Mouse (Mus musculus) heart, postnatal 36 days (tissue): ENCODE data around the gene Clic3. TPM values are rescaled to one million over a fixed set of nuclear protein-coding genes. Genes with fewer than 3 reads are reported as not detected.
"Not testable (repeated sequence)": the region's sequence is repeated elsewhere in the genome, so short reads cannot be mapped to it uniquely, and the experiment has no call there.

Experiments
- DNase-seq, 2 experiments: peaks; one replicate each; pipeline ENCODE4 v3.0.0; 2021 to 2022
- intact Hi-C: fragments of 180-260 bp; cut with DNase I; formaldehyde crosslinking; loops from one replicate; pipeline ENCODE4 v1.15.1; 2025
- total RNA-seq, 2 experiments: library from RNA; stranded (reverse); gene quantifications; 2 replicates each; pipeline ENCODE4 v1.2.3; 2021

Gene Clic3
- total RNA-seq: 1 to 10 TPM; 1.2 to 1.6 TPM

GRCm38 (mm10) chr2:25456205-25456953 lies at the start of gene Clic3:
Gene Clic3, plus strand, starts transcription at chr2:25456838.
- DNase-seq: no peak
- intact Hi-C loops: no loop called here

- DNase-seq: no peak
- intact Hi-C loops: loop anchor here (5.0 kb wide), 1 partner anchor 132 kb away; no protein-coding TSS in a partner anchor
Measured at GRCm38 (mm10) chr2:25408908-25409307, 47.7 kb upstream of the Clic3 start.

- intact Hi-C loops: loop anchor here (5.0 kb wide), 1 partner anchor 36 kb away; no protein-coding TSS in a partner anchor
- DNase-seq: not testable (repeated sequence)
Measured at GRCm38 (mm10) chr2:25413436-25413835, 43.2 kb upstream of the Clic3 start.

GRCm38 (mm10) chr2:25417426-25417825 lies 39.2 kb upstream of the Clic3 start:
- peak in 1 of 2 experiments; percentile 24 for DNase-seq

GRCm38 (mm10) chr2:25421896-25422295 lies 34.7 kb upstream of the Clic3 start:
- peak in 1 of 2 experiments; percentile 31 for DNase-seq
- intact Hi-C loops: loop anchor here (2.0 kb wide), 1 partner anchor 129 kb away; no protein-coding TSS in a partner anchor

More at GRCm38 (mm10) chr2:25417426-25417825, 39.2 kb upstream of the Clic3 start:
- intact Hi-C loops: no loop called here

- intact Hi-C loops: loop anchor here (2.0 kb wide), 1 partner anchor 128 kb away; no protein-coding TSS in a partner anchor
Measured at GRCm38 (mm10) chr2:25422587-25423410, 33.8 kb upstream of the Clic3 start, which contains the start of gene Fut7. Gene Fut7, plus strand, starts transcription at chr2:25423267.

GRCm38 (mm10) chr2:25423626-25424025 lies 33.0 kb upstream of the Clic3 start:
- intact Hi-C loops: loop anchor here (2.0 kb wide), 2 partner anchors 59 to 127 kb away; no protein-coding TSS in a partner anchor
- DNase-seq: no peak

More at GRCm38 (mm10) chr2:25422587-25423410, 33.8 kb upstream of the Clic3 start, which contains the start of gene Fut7:
- peak in 1 of 2 experiments; percentile 17 for DNase-seq

- intact Hi-C loops: loop anchor here (2.0 to 5.0 kb wide), 2 partner anchors 57 to 72 kb away; no protein-coding TSS in a partner anchor
- DNase-seq: no peak
Measured at GRCm38 (mm10) chr2:25425481-25425880, 31.2 kb upstream of the Clic3 start.

- DNase-seq: peak; percentile 68 to 79
- intact Hi-C loops: loop anchor here (1.0 to 5.0 kb wide), 3 partner anchors 23 to 71 kb away; no protein-coding TSS in a partner anchor
Measured at GRCm38 (mm10) chr2:25426721-25427191, 29.9 kb upstream of the Clic3 start.

GRCm38 (mm10) chr2:25427256-25427655 lies 29.4 kb upstream of the Clic3 start:
- no peak for DNase-seq
- intact Hi-C loops: loop anchor here (1.0 to 5.0 kb wide), 3 partner anchors 24 to 70 kb away; no protein-coding TSS in a partner anchor

GRCm38 (mm10) chr2:25428442-25429236 lies 28.0 kb upstream of the Clic3 start, which contains the start of gene Abca2:
Gene Abca2, plus strand, starts transcription at chr2:25428703.
- peak; percentile 93 to 94 for DNase-seq
- intact Hi-C loops: loop anchor here (2.0 to 5.0 kb wide), 2 partner anchors 69 to 96 kb away; partner anchors contain the start of gene Man1b1

- DNase-seq: no peak
- intact Hi-C loops: loop anchor here (2.0 to 5.0 kb wide), 3 partner anchors 31 to 97 kb away; partner anchors contain the start of genes Man1b1 and Paxx
Measured at GRCm38 (mm10) chr2:25429435-25430180, 27.0 kb upstream of the Clic3 start.

- no peak for DNase-seq
- intact Hi-C loops: loop anchor here (2.0 kb wide), 1 partner anchor 30 kb away; the partner anchor contains the start of gene Paxx
Measured at GRCm38 (mm10) chr2:25430395-25431233, 26.0 kb upstream of the Clic3 start.

- no peak for DNase-seq
- intact Hi-C loops: loop anchor here (2.0 kb wide), 1 partner anchor 29 kb away; the partner anchor contains the start of gene Paxx
Measured at GRCm38 (mm10) chr2:25431308-25431855, 25.3 kb upstream of the Clic3 start.

GRCm38 (mm10) chr2:25432326-25433098 lies 24.1 kb upstream of the Clic3 start:
- no peak for DNase-seq
- intact Hi-C loops: no loop called here

GRCm38 (mm10) chr2:25433101-25433500 lies 23.5 kb upstream of the Clic3 start:
- intact Hi-C loops: no loop called here
- no peak for DNase-seq

- intact Hi-C loops: no loop called here
- DNase-seq: no peak
Measured at GRCm38 (mm10) chr2:25434292-25434691, 22.3 kb upstream of the Clic3 start.
